Mouse (Mus musculus) hindbrain, embryonic 13.5 days (tissue): Measurements from ENCODE around the gene Nt5dc1. TPM values are rescaled to one million over a fixed set of nuclear protein-coding genes. Genes with fewer than 3 reads are reported as not detected.
"Not testable (repeated sequence)": the region's sequence is repeated elsewhere in the genome, so short reads cannot be mapped to it uniquely, and the experiment has no call there.

ENCODE experiments used
- ATAC-seq: fragments of 200-750 bp; cut with Nextera tagmentation; 2 replicates; pipeline ENCODE4 v1.8.0; 2017; ENCODE audit warnings: moderate TSS enrichment; ENCODE audit not compliant: low FRiP score
- H3K27ac ChIP-seq: fragments of 300-500 bp; sonication (generic); 2 replicates; pipeline ENCODE4 v1.5.1; 2015; ENCODE audit warnings: inconsistent platforms, mild to moderate bottlenecking, moderate library complexity
- H3K27me3 ChIP-seq: fragments of 300-500 bp; sonication (generic); 2 replicates; pipeline ENCODE4 v1.6.1; 2015; ENCODE audit warnings: mild to moderate bottlenecking, inconsistent platforms
- H3K36me3 ChIP-seq: fragments of 300-500 bp; sonication (generic); 2 replicates; pipeline ENCODE4 v1.6.1; 2015; ENCODE audit warnings: mild to moderate bottlenecking, inconsistent platforms
- H3K4me1 ChIP-seq: fragments of 300-500 bp; sonication (generic); replicated peaks from 2 replicates; pipeline ENCODE4 v1.6.1; 2015; ENCODE audit warnings: inconsistent platforms
- H3K4me2 ChIP-seq: fragments of 300-500 bp; sonication (generic); 2 replicates; pipeline ENCODE4 v1.6.1; 2015; ENCODE audit warnings: inconsistent platforms, mild to moderate bottlenecking, moderate library complexity
- H3K4me3 ChIP-seq: fragments of 300-500 bp; sonication (generic); 2 replicates; pipeline ENCODE4 v1.5.1; 2015; ENCODE audit warnings: mild to moderate bottlenecking, inconsistent platforms
- H3K9ac ChIP-seq: fragments of 300-500 bp; sonication (generic); 2 replicates; pipeline ENCODE4 v1.6.1; 2015; ENCODE audit warnings: mild to moderate bottlenecking, inconsistent platforms
- H3K9me3 ChIP-seq: fragments of 300-500 bp; sonication (generic); 2 replicates; pipeline ENCODE4 v1.6.1; 2016; ENCODE audit warnings: inconsistent platforms
- WGBS: fragments of 180-500 bp; shearing (Covaris S2); methylation state at CpG from one replicate; pipeline ENCODE4 v1.1.7; 2015; 5-methylcytosine and 5-hydroxymethylcytosine counted together
- polyA plus RNA-seq: library from polyadenylated mRNA; unstranded; fragments of >200 nt; fragmentation: Nextera tagmentation; extraction: Ambion mirVana; gene quantifications from 2 replicates; pipeline ENCODE4 v1.2.1, GENCODE M21; 2015

Nt5dc1 gene
- 2.8 and 3.2 TPM in 2 replicates for polyA plus RNA-seq

GRCm38 (mm10) chr10:34418204-34418756 lies at the start of gene Nt5dc1:
Gene Nt5dc1 (minus strand): TSS chr10:34418552.
- no peaks in the 10 kb centered on the region for H3K36me3 ChIP-seq
- no peaks in the 10 kb centered on the region for H3K4me1 ChIP-seq
- H3K9me3 ChIP-seq, result no peaks in the 10 kb centered on the region
- 0 out of 2 replicates have a peak within 1 kb of the TSS, but pooled peaks have one; percentile 30 for H3K27ac ChIP-seq
- H3K4me2 ChIP-seq, result peak within 1 kb of the TSS; percentile 67
- H3K4me3 ChIP-seq, result peak within 1 kb of the TSS; percentile 62
- peak; percentile 98 for ATAC-seq
- peak within 1 kb of the TSS; percentile 76 for H3K9ac ChIP-seq
- WGBS, result under 1% methylated on average over 49 of the region's 49 CpGs
- no peaks in the 10 kb centered on the region for H3K27me3 ChIP-seq

GRCm38 (mm10) chr10:34464321-34464720 lies 46.0 kb upstream of the Nt5dc1 start:
- no peaks in the 10 kb centered on the region for H3K9me3 ChIP-seq
- H3K27me3 ChIP-seq, result no peaks in the 10 kb centered on the region
- no peak overlapping the region for H3K4me3 ChIP-seq
- WGBS, result 91% methylated on average over 4 of the region's 4 CpGs
- no peak overlapping the region for H3K27ac ChIP-seq
- H3K9ac ChIP-seq, result no peak overlapping the region
- H3K36me3 ChIP-seq, result no peaks in the 10 kb centered on the region
- H3K4me2 ChIP-seq, result no peak overlapping the region
- ATAC-seq, result no peak
- no peaks in the 10 kb centered on the region for H3K4me1 ChIP-seq

- 56% methylated on average over 4 of the region's 4 CpGs for WGBS
- Histone ChIP-seq H3K36me3 (no peaks in the 10 kb centered on the region), H3K27me3 (no peaks in the 10 kb centered on the region), H3K4me1 (no peaks in the 10 kb centered on the region), H3K9ac (no peak overlapping the region), H3K9me3 (no peaks in the 10 kb centered on the region), H3K4me3 (no peak overlapping the region), H3K4me2 (no peak overlapping the region), H3K27ac (no peak overlapping the region)
- no peak for ATAC-seq
Measured at GRCm38 (mm10) chr10:34461451-34461850, 43.1 kb upstream of the Nt5dc1 start.

- 91% methylated on average over 1 of the region's 1 CpGs for WGBS
- H3K4me2 ChIP-seq, result no peak overlapping the region
- no peaks in the 10 kb centered on the region for H3K27me3 ChIP-seq
- H3K36me3 ChIP-seq, result no peaks in the 10 kb centered on the region
- H3K9me3 ChIP-seq, result no peaks in the 10 kb centered on the region
- H3K9ac ChIP-seq, result no peak overlapping the region
- H3K4me1 ChIP-seq, result no peaks in the 10 kb centered on the region
- H3K4me3 ChIP-seq, result no peak overlapping the region
- no peak overlapping the region for H3K27ac ChIP-seq
- ATAC-seq, result no peak
Measured at GRCm38 (mm10) chr10:34449469-34449868, 31.1 kb upstream of the Nt5dc1 start.

GRCm38 (mm10) chr10:34434191-34434590 lies 15.8 kb upstream of the Nt5dc1 start:
- H3K9ac ChIP-seq, ATAC-seq, H3K9me3 ChIP-seq, H3K27me3 ChIP-seq, H3K4me1 ChIP-seq, H3K4me2 ChIP-seq, H3K4me3 ChIP-seq, H3K36me3 ChIP-seq, H3K27ac ChIP-seq: not testable (repeated sequence)
- WGBS, result 94% methylated on average over 7 of the region's 14 CpGs

GRCm38 (mm10) chr10:34431783-34432182 lies 13.4 kb upstream of the Nt5dc1 start:
- Histone ChIP-seq H3K36me3 (no peaks in the 10 kb centered on the region), H3K4me2 (no peak overlapping the region), H3K27me3 (no peaks in the 10 kb centered on the region), H3K4me1 (no peaks in the 10 kb centered on the region), H3K27ac (no peak overlapping the region), H3K4me3 (no peak overlapping the region), H3K9ac (no peak overlapping the region), H3K9me3 (no peaks in the 10 kb centered on the region)
- ATAC-seq, result no peak

GRCm38 (mm10) chr10:34418794-34419193 lies 442 bp upstream of the Nt5dc1 start:
- not testable (repeated sequence) for H3K9me3 ChIP-seq, H3K27me3 ChIP-seq, H3K36me3 ChIP-seq, ATAC-seq, H3K4me1 ChIP-seq, H3K27ac ChIP-seq
- Histone ChIP-seq H3K4me2 (peak overlapping the region; percentile 67), H3K9ac (peak overlapping the region; percentile 76), H3K4me3 (peak overlapping the region; percentile 62)
- 90% methylated on average over 4 of the region's 4 CpGs for WGBS

- no peak overlapping the region for H3K9ac ChIP-seq
- no peak overlapping the region for H3K4me3 ChIP-seq
- no peaks in the 10 kb centered on the region for H3K4me1 ChIP-seq
- no peaks in the 10 kb centered on the region for H3K9me3 ChIP-seq
- H3K4me2 ChIP-seq, result no peak overlapping the region
- H3K27ac ChIP-seq, result no peak overlapping the region
- H3K27me3 ChIP-seq, result no peaks in the 10 kb centered on the region
- ATAC-seq, result no peak
- H3K36me3 ChIP-seq, result peaks cover 4% of the 10 kb centered on the region
Measured at GRCm38 (mm10) chr10:34399267-34399666, 19.1 kb downstream of the Nt5dc1 start.

- Histone ChIP-seq H3K4me3 (no peak overlapping the region), H3K4me1 (no peaks in the 10 kb centered on the region), H3K27me3 (no peaks in the 10 kb centered on the region), H3K9me3 (no peaks in the 10 kb centered on the region), H3K36me3 (no peaks in the 10 kb centered on the region), H3K4me2 (no peak overlapping the region), H3K9ac (no peak overlapping the region), H3K27ac (no peak overlapping the region)
- ATAC-seq, result no peak
- 62% methylated on average over 4 of the region's 4 CpGs for WGBS
Measured at GRCm38 (mm10) chr10:34396959-34397358, 21.4 kb downstream of the Nt5dc1 start.

- no peaks in the 10 kb centered on the region for H3K36me3 ChIP-seq
- no peak within 1 kb of the TSS for H3K4me3 ChIP-seq
- no peak within 1 kb of the TSS for H3K27ac ChIP-seq
- no peak within 1 kb of the TSS for H3K9ac ChIP-seq
- ATAC-seq, result no peak
- WGBS, result 82% methylated on average over 8 of the region's 8 CpGs
- no peaks in the 10 kb centered on the region for H3K9me3 ChIP-seq
- H3K4me1 ChIP-seq, result peaks cover 3% of the 10 kb centered on the region; the same call in 1 of the 2 replicates
- no peak within 1 kb of the TSS for H3K4me2 ChIP-seq
- no peaks in the 10 kb centered on the region for H3K27me3 ChIP-seq
Measured at GRCm38 (mm10) chr10:34389681-34390080, 28.7 kb downstream of the Nt5dc1 start, which contains the start of gene Col10a1. Gene Col10a1 (plus strand): TSS chr10:34389981.

GRCm38 (mm10) chr10:34385636-34386035 lies 32.7 kb downstream of the Nt5dc1 start:
- no peak overlapping the region for H3K9ac ChIP-seq
- no peak overlapping the region for H3K4me2 ChIP-seq
- no peak for ATAC-seq
- no peak overlapping the region for H3K27ac ChIP-seq
- WGBS, result 95% methylated on average over 5 of the region's 5 CpGs
- no peaks in the 10 kb centered on the region for H3K27me3 ChIP-seq
- no peaks in the 10 kb centered on the region for H3K36me3 ChIP-seq
- peaks cover 3% of the 10 kb centered on the region; the same call in 1 of the 2 replicates for H3K4me1 ChIP-seq
- no peak overlapping the region for H3K4me3 ChIP-seq
- no peaks in the 10 kb centered on the region for H3K9me3 ChIP-seq

GRCm38 (mm10) chr10:34373332-34373731 lies 45.0 kb downstream of the Nt5dc1 start:
- H3K4me1 ChIP-seq, result no peaks in the 10 kb centered on the region
- no peaks in the 10 kb centered on the region for H3K9me3 ChIP-seq
- no peaks in the 10 kb centered on the region for H3K27me3 ChIP-seq
- no peak overlapping the region for H3K9ac ChIP-seq
- no peak overlapping the region for H3K27ac ChIP-seq
- no peak for ATAC-seq
- H3K4me2 ChIP-seq, result no peak overlapping the region
- WGBS, result 93% methylated on average over 7 of the region's 7 CpGs
- H3K4me3 ChIP-seq, result no peak overlapping the region
- H3K36me3 ChIP-seq, result no peaks in the 10 kb centered on the region

GRCm38 (mm10) chr10:34368138-34368537 lies 50.2 kb downstream of the Nt5dc1 start:
- Histone ChIP-seq H3K36me3 (no peaks in the 10 kb centered on the region), H3K4me2 (no peak overlapping the region), H3K27ac (no peak overlapping the region), H3K4me3 (no peak overlapping the region), H3K27me3 (no peaks in the 10 kb centered on the region), H3K9me3 (no peaks in the 10 kb centered on the region), H3K9ac (no peak overlapping the region), H3K4me1 (no peaks in the 10 kb centered on the region)
- WGBS, result 64% methylated on average over 5 of the region's 5 CpGs
- no peak for ATAC-seq
